ENCODE assay signal across 8 mouse cellular contexts in genomic region chr5:117628351-117628750, GRCm38 (mm10).
DNase-seq lines count a peak whose midpoint lies in the region; ATAC-seq and TF ChIP-seq lines count a peak whose summit lies in the region.

No protein-coding gene starts in this region.

- H3K4me3 ChIP-seq in heart, postnatal 0 days (ENCODE audit: low read depth, low read length), result no peak overlapping the region
- H3K4me3 ChIP-seq in testis, adult 2 months (ENCODE audit: control insufficient read depth, low read depth, low read length), result peak overlapping the region; percentile 97

- H3K9ac ChIP-seq in heart, postnatal 0 days (replicated peaks; ENCODE audit: low read depth, low read length), result no peak overlapping the region

- ATAC-seq in heart, postnatal 0 days (ENCODE audit: insufficient read depth, low read depth), result no peak
- no peak for ATAC-seq in inflammation-experienced regulatory T-cells, adult 6 months

- intact Hi-C loops in left cerebral cortex, postnatal 36 days (cut with DNase I), result no loop called here

- TF ChIP-seq EP300 in heart, postnatal 0 days (IDR thresholded peaks at IDR 0.05; ENCODE audit: low read depth), result no peak

- no peak overlapping the region for H3K4me2 ChIP-seq in heart, postnatal 0 days (ENCODE audit: low read depth, low read length)

- 43% methylated on average over 7 of the region's 7 CpGs for WGBS in heart, postnatal 0 days

- no peak for DNase-seq in heart, postnatal 0 days (ENCODE audit: low spot score)
- DNase-seq in heart, adult 8-10 months (ENCODE audit: low spot score), result no peak
- peak; percentile 64 for DNase-seq in A20 (ENCODE audit: low read depth, low spot score)
- DNase-seq in brain, embryonic 14.5 days (ENCODE audit: low read depth), result peak; percentile 17
- DNase-seq in gastrocnemius, adult 8-10 months (ENCODE audit: low spot score in 2 of 2), result peak; percentile 21 to 26
- peak; percentile 64 to 66 for DNase-seq in left cerebral cortex, postnatal 36 days (ENCODE audit: low spot score in 2 of 2)

- H3K27me3 ChIP-seq in heart, postnatal 0 days (ENCODE audit: control insufficient read depth, insufficient read depth, low read length), result no peaks in the 10 kb centered on the region
- H3K27me3 ChIP-seq in testis, adult 2 months (ENCODE audit: control insufficient read depth, insufficient read depth, low read length), result no peaks in the 10 kb centered on the region

- no peak overlapping the region for H3K27ac ChIP-seq in heart, postnatal 0 days (ENCODE audit: low read depth)
- H3K27ac ChIP-seq in testis, adult 2 months (ENCODE audit: control insufficient read depth, insufficient read depth, low read depth, low read length), result peak overlapping the region; percentile 96

- peak; percentile 35; the same call in 1 of the 2 replicates for TF ChIP-seq CTCF in heart, postnatal 0 days (IDR thresholded peaks at IDR 0.05; ENCODE audit: low read depth)
- peak; percentile 42; the same call in 1 of the 2 replicates for TF ChIP-seq CTCF in brain, embryonic 14.5 days (IDR thresholded peaks at IDR 0.05; ENCODE audit: borderline replicate concordance, extremely low read depth, insufficient read depth, insufficient read length)
- TF ChIP-seq CTCF in testis, adult 2 months (IDR thresholded peaks at IDR 0.05; ENCODE audit: control insufficient read depth, insufficient read depth, insufficient replicate concordance, low read depth, low read length), result peak; percentile 82; the same call in 1 of the 2 replicates

- H3K36me3 ChIP-seq in heart, postnatal 0 days (replicated peaks; ENCODE audit: control insufficient read depth, insufficient read depth, low read length), result no peaks in the 10 kb centered on the region
- no peaks in the 10 kb centered on the region for H3K36me3 ChIP-seq in testis, adult 2 months (ENCODE audit: control insufficient read depth, insufficient read depth, low read length)

- no peaks in the 10 kb centered on the region for H3K9me3 ChIP-seq in heart, postnatal 0 days (replicated peaks; ENCODE audit: control insufficient read depth, low read length)

- H3K4me1 ChIP-seq in heart, postnatal 0 days (ENCODE audit: control insufficient read depth, insufficient read depth), result no peaks in the 10 kb centered on the region
- H3K4me1 ChIP-seq in testis, adult 2 months (ENCODE audit: control insufficient read depth, insufficient read depth, low read length), result peaks cover 14% of the 10 kb centered on the region

- no peak for TF ChIP-seq POLR2A in brain, embryonic 14.5 days (IDR thresholded peaks at IDR 0.05; ENCODE audit: borderline replicate concordance, extremely low read depth, insufficient read depth, insufficient read length, poor library complexity, severe bottlenecking)
- TF ChIP-seq POLR2A in testis, adult 2 months (IDR thresholded peaks at IDR 0.05; ENCODE audit: control insufficient read depth, low read depth, low read length), result no peak

Comparison
In these comparisons a context has a peak if more than half of its experiments do, and no peak if none do; other contexts are left out.
1. DNase-seq: peak in A20 (single experiment), brain, embryonic 14.5 days (single experiment), gastrocnemius, adult 8-10 months (2 of 2) and left cerebral cortex, postnatal 36 days (2 of 2); none in heart, postnatal 0 days (single experiment) and heart, adult 8-10 months (single experiment).
2. Peak in every context shown above with its lines, with median percentiles within 50 percentile points of each other: CTCF ChIP-seq.